Mouse (Mus musculus): ENCODE data around the gene Samd14. TPM values are rescaled to one million over a fixed set of nuclear protein-coding genes. Genes with fewer than 3 reads are reported as not detected.
"Not testable (repeated sequence)": the region's sequence is repeated elsewhere in the genome, so short reads cannot be mapped to it uniquely, and the experiment has no call there.

Samd14 gene
- total RNA-seq (2022): 10 to 100 TPM; 24.4 to 28.9 (median 28.7) TPM

DNA sequence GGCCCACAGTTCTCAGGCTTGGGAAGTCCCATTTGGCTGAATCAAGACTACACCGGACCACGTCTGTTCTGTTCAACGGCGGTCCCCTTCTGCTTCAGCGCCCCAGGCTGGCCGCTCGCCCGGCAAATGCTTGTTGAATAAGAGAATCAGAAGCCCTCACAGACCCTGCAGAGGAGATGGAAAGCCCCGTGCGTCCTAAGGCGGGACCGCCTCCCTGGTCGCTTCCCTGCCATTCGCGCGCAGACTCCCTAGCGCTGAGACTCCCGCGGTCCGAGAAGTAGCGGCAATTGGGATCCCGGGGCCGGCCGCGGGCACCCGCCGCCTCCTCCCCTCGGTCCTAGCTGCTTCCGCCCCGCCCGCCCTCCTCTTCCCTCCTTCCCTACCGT is at the start of gene Samd14:
Gene Samd14 (plus strand): TSS at position 251 of the 386 bp plus-strand sequence.
- peak in 1 of 2 experiments; percentile 50 for DNase-seq (ENCODE audit: low spot score in 2 of 2)

DNA sequence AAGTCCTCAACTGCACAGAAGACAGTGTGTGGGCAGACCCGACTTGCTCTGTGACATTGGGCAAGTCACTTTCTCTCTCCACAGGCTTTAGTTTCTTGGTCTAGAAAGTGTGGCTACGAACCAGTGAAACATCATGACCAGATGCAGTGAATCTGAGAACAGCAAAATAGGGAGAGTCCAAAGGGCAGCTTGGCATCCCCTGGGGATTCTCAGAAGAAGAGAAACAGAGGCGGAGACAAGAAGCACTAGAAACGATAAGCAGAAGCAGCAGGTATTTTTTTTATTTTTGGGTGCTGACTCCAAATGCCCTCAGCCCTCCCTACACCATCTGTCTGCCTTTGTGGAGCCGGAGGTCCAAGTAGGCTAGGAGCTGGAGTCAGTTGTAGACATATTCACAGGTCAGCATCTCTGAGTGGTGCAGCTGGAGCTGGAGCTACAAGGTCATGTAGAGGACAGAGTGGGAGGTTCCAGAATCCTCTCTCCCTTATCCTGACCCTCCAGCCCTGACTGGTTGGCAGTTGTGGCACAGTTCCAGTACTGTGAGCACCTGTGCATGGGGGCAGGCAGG is 47.1 kb upstream of the Samd14 start:
- DNase-seq (ENCODE audit: low spot score in 2 of 2): no peak

DNA sequence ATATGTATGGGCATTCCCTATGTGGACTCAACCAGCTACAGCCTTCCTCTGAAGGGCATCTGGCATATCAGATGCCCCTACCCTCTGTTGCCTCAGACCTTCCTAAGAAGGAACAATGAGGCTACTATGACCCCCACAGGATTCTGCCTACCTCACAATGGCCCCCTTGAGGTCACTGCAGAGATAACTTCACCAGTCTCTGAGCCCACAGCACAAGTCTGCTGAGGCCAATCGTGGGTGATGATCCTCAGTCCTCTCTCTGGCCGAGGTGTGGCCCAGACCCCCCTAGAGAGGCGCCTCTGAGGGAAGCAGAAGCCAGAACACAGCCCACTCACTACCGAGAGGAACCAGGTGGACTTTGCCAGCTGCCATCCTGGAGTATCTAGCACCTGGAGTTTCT is 42.3 kb upstream of the Samd14 start, which contains the start of gene Hils1:
Gene Hils1 (plus strand): TSS at position 175 of the 400 bp plus-strand sequence.
- DNase-seq (ENCODE audit: low spot score in 2 of 2): no peak

DNA sequence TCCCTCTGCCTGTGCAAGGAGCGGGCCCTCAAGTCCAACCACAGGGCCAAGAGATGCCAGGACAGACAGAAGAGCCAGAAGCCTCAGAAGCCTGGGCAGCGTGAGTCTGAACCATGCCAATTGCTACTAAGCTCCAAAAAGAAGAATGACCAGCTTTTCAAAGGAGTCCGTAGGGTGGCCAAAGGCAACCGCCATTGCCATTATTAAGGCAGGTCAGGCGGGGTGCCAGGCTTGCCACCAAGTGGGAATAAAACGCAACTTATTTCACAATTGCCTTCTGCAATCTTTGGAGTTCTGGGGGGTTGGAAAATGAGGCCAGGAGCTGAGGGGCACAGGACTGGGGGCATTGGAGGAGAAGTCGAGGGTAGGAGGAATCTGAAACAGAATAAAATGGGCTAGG is 41.5 kb upstream of the Samd14 start:
- DNase-seq (ENCODE audit: low spot score in 2 of 2): no peak

DNA sequence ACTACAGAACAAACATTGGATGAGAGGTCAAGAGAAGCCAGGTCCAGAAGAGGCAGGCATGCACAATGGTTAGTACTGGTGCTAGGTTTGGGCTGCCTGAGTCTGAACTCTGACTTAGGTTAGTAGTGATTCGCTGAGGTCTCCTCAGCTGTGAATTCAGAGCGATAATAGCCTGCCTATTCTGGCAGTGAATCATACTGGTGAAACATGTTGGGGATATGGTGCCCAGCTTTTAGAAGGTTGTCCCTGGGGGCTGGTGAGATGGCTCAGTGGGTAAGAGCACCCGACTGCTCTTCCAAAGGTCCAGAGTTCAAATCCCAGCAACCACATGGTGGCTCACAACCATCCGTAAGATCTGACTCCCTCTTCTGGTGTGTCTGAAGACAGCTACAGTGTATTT is 40.0 kb upstream of the Samd14 start:
- not testable (repeated sequence) for DNase-seq (ENCODE audit: low spot score in 2 of 2)

DNA sequence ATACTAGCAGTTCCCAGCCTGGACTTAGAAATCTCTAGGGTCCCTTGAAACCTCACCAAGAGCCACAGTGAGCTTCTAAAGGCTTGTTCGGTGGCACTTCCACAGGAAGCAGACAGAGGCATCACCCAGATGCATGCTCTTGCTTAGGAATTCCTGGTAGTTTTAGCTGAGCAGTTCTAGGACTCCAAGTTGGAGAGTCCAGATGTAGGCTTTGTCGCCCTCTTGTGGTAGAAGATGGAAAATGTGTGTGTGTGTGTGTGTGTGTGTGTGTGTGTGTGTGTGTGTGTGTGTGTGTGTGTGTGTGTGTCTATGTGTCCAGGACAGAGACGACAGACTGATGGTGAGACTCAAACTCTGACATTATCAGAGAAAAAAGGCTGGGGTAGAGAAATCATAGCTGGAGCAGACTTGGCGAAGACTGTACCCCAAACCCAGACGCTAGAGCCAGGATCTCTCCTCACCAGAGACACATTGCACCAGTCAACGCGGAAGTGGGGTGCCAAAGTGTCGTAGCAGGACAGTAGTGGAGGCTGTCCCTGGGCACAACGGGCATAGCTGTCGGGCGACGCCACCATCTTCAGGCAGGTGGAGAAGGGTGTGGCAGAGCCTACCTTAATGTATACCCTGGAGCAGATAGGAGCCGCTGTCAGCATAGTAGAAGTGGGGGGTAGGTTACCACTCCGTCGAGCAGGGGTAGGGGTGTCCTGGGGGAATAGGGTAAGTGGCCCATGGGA is 39.3 kb upstream of the Samd14 start:
- peak in 1 of 2 experiments; percentile 63 for DNase-seq (ENCODE audit: low spot score in 2 of 2)

DNA sequence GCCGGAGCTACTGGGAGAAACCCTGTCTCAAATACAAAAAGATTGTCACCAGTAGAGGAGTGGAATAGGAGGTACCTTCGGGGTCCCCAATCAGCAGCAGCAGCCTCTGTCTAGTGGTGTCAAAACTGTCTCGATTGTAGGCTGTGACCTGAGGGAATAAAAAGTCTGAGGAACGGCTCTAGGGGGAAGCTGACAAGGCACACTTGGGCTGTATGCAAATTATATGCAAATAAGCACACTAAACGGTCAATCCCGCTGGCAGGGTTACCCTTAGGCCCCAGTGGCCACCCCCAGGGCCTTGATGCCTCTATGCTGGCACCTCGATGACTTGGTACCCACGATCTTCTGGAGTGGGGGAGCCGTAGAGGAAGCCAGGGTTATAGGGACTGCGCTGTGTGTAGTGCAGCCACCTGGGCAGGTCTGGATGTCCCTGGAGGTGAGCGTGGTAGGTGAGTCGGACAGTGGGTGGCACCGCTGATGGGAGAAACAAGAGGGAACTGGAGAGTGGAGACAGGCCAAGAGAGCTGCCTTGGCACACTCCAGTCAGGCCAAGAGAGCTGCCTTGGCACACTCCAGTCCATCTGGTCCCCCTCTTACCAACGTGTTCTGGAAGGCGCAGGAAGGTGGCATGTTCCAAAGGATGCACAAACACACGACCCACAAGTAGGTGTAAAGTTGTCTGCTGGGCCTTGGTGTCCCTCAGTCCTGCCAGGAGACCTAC is 37.6 kb upstream of the Samd14 start:
- DNase-seq (ENCODE audit: low spot score in 2 of 2): no peak

DNA sequence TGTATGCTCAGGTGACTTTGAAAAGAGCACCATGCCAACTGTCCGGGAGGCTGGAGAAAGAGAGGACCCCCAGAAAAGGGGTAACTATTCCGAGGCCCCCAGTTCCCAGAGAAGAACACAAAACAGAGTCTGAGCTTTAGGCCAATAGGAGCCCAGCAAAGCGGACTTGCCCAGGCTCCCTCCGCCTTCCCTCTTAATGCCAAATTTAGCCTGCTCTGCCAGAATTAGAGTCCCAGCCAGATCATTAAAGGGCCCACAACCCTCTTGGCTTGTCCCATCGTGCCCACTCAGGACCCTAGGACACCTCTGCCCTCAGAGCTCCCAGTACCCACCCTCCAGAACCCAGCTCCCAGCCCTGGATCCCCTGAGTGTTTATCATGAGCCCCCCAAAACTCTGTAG is 36.8 kb upstream of the Samd14 start:
- DNase-seq (ENCODE audit: low spot score in 2 of 2): no peak

DNA sequence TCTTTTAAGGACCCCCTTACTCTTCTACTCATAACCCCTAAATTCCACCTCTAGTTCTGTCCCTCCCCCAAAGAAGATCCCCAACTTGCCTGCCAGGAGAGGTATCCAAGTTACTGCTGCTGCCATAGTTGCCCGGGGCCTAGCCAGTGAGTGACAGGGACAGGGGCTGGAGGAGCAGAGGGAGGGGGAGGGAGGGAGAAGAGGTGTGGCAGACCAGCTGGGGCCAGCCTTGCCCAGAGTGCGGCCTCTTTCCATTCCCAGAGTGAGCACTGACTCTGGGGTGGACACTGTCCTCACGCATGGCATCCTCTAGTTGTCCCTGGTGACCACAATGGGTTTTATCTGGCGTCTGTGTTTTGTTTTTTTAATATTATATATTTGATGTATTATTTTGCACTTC is 36.4 kb upstream of the Samd14 start:
- no peak for DNase-seq (ENCODE audit: low spot score in 2 of 2)

DNA sequence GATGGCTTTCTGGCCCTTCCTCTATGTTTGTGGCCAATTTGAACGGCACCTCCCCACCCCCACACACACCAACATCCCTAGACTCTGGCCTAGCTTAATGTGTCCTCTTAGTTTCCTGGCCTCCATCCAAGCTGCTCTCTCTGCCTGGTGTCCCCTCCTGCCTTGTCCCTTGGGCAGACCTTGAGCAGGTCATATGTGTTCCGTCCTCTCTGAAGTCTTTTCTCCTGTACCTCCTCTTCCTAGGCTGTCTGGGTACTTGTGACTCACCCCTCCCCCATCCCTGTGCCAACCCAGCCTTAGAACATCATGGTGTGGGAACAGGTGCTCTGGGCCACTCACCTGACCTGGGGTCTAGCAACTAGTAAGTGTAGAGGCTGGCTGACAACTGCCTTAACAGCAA is 34.7 kb upstream of the Samd14 start:
- no peak for DNase-seq (ENCODE audit: low spot score in 2 of 2)

DNA sequence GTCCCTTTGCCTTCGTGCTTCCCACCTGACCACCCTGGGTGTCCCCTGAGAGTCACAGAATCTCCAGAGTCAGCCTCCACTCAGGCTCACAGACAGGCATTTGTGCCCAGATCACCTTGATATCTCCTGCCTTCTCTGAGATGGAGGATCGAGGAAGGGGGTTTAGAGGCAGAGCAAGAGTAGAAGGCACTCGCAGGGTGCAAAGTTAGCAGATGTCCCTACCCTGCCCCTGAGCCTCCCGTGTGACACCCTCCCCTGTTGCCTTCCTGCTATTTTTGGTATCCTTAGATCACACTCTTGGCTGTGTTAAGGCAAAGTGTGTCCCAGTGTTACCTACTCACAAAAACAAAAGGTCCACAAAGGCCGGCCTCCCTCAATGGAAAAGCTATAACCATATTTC is 33.5 kb upstream of the Samd14 start, which contains the start of gene Sgca:
Gene Sgca (minus strand): TSS at position 129 of the 400 bp plus-strand sequence.
- DNase-seq (ENCODE audit: low spot score in 2 of 2): no peak

DNA sequence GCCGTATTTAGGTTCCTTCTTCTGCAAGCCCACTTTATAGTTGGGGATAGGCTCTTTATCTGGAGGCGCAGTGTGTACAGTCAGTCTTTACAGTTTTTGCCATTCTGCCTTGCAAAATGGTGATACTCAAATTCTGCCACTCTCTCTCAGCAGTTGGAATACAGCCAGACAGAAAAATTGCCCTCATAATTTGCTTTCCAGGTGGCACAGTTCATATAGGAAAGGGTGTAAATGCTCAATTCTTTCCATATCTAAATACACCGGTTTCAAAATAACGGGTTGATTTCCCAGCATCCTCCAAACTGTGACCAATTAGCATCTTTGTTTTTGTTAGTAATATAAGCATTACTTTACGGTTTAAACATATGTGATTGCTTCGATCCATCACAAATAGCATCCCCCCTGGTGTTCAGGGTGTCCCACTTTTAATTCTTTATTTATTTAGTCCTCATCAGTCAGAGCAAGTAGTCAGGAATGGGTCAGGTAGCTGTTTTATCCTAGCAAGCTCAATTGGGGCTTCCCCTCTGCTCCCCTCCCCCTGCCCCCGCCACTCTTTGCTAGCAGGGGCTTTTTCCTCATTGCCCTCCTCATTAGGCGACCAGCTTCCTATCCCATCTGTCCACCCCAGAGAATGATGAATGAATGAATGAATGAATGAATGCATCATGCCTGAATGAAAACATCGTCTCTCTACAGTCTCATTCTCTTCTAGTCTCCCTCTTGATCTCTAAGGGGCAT is 31.3 kb upstream of the Samd14 start:
- peak in 1 of 2 experiments; percentile 7 for DNase-seq (ENCODE audit: low spot score in 2 of 2)

DNA sequence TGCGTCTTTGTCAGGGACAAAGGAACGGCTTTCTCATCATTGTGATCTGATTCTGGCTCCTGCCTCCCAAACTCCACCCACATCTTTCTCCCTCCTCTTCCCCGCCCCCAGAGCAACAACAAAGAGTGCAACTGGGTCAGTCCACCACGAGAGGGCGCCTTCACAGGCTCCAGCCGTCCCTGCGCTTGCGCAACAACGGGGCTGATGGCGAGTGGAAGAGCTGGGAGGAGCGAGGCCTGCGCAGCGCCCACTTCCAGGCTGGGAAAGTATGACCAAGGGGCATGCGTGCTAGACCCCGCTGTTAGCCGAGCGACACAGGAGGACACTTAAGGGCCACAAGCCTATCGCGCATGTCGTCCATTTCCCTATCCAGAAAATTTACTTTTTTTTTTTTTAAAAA is 30.7 kb upstream of the Samd14 start:
- peak; percentile 90 to 94 for DNase-seq (ENCODE audit: low spot score in 2 of 2)

DNA sequence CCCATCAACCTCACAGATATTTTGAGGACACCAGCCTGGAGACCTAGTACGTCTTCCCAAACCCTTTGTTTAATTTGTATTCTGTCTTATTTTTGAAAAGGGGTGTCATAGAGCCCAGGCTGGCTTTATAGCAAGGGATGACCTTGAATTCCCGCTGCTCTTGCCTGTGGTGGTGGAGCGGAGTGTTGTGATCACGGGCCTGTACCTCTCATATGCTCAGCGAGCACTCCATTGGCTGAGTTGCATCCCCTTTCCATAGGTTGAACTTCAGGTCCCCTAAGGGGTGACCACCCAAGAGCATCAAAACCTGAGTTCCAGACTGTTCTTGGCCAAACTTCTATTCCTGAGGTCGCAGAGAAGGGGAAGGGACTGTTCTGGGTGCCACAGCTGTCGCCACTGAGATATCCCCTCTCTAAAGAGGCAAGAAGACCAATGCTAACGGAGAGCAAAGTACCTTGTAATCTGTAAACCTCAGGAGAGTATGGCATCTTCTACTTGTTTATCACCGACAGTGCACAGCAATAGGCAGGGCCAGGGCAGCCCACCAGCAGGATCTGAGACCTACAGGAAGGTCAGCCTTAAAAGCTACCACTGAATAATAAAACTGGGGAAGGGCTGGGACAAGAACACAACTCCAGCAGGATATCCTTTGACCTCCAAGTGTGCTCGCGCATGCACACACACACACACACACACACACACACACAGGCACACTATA is 30.1 kb upstream of the Samd14 start:
- peak in 1 of 2 experiments; percentile 7 for DNase-seq (ENCODE audit: low spot score in 2 of 2)

DNA sequence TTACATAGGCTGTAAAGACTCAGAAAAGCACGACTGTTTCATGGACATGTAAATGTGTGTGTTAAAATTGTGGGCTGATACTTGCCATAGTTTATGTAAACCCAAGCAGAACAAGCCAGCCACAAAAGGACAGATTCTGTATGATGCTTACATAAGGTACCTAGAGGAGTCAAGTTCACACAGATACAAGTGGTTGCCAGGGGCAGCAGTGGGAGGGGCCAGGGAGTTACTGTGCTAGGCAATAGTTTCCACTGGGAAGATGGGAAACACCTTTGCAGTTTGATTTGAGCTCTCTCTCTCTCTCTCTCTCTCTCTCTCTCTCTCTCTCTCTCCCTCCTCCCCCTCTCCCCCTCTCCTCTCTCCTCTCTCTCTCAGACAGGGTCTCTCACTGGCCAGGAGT is 24.5 kb upstream of the Samd14 start:
- DNase-seq (ENCODE audit: low spot score in 2 of 2): peak in 1 of 2 experiments; percentile 33

DNA sequence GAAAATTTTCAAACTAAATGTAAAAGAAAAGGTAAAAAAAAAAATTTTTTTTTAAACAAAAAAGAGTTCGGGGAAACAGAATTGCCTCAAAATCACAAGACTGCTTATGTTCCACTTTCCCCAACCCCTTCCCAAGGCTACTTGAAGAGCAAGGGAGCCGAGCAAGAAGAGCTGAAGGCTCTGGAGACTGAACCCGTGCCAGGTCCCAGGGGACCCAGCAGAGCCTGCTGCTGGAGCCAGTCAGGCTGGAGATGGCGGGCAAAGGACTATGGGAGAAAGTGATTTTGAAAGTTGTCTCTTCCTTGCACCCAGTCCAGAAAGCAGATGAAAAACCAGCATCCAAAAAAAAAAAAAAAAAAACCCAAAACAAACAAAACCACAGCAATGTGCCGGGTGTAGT is 23.9 kb upstream of the Samd14 start:
- DNase-seq (ENCODE audit: low spot score in 2 of 2): no peak

DNA sequence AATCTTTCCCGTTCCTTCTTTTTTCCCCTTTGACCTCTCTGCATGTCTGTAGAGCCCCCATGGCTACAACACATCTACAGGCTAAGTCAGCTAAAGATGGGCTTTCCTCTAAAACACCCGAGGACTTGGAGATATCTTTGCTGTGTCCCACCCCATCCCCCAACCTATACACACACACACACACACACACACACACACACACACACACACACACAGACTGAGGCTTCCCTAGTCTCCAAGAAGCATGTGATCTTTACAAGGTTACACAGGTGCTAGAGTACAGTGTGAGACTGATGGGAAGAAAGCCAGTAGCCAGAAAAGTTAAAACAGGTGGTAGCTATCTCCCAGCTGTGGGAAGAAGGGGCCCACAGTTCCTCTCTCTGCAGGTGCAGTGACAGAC is 23.2 kb upstream of the Samd14 start:
- no peak for DNase-seq (ENCODE audit: low spot score in 2 of 2)

DNA sequence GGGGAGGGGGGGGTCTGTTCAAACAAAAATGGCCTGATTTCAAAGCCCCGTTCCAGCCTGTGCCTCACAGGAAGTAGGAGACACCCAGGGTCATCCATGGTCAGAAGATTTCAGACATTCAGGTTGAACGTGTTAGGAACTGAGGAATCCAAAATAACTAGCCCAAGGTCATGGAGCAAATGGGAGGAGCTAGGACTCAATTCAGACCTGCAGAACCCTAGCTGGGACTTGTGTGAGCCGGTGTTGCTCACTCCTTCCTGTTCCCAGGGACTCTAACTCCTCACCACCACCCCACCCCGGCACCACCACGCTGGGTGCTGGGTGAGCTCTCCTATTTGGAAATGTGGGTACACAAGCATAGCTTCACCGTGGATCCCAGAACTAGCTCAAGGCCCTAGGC is 22.3 kb upstream of the Samd14 start:
- no peak for DNase-seq (ENCODE audit: low spot score in 2 of 2)

DNA sequence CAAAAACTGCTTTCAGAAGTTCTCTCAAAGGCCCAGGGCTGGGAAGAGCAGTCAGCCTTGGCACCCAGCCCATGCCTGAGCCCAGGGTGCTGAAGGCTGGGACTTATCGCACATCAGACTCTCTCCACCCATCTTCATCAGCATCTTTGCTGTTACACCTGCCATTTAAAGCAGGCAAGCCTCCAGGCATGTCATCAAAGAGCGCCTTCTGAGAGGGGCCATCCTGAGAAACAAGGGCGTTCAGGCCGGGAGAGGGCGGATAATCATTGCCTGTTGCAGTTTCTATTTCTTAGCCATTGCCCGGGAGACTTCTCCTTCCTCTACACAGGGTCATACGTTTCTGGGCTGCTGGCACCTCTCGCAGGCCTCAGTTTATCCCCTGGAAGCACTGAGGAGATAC is 21.8 kb upstream of the Samd14 start:
- no peak for DNase-seq (ENCODE audit: low spot score in 2 of 2)

DNA sequence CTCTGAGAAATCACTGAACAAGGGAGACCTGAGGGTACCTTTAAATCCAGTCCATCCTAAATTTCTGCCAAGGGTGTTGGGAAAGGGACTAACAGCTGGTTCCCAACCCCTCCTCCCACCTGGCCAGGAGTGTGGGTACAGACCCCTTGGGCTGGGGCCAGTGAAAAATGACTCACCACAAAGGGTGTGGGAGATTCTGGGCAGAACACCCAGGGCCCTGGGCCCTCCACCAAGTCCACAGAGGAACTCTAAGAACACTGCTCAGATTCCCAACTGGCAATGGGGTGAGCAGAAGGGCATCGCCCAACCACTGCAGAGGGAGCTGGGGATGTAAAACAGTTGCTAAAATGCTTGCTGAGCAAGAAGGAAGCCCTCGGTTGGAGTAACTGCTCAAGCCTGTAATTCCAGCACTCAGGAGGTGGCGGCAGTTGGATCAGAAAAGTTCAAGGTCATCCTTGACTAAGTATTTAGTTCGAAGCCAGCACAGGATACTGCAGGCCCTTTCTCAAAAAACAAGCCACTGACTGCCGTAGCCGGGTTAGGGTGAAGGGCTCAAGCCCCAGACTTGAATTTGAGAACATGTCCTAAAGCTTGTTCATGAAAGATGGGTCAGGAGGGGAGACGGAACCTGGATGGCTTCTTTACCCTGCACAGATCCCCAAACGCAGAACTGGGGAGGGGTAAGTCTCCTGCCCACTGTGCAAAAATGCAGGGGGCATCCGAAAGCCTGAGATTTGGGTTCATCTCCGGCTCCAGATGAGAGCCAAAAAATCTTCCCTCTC is 20.7 kb upstream of the Samd14 start:
- DNase-seq (ENCODE audit: low spot score in 2 of 2): no peak
